Mouse (Mus musculus) forelimb bud, embryonic 11.5 days (tissue): ENCODE data around the gene Actr10.

Experiments used
- DNase-seq: peaks from one replicate; pipeline ENCODE4 v3.0.0-alpha.2; 2012; ENCODE audit warnings: low read depth, low spot score

Gene Actr10

DNA sequence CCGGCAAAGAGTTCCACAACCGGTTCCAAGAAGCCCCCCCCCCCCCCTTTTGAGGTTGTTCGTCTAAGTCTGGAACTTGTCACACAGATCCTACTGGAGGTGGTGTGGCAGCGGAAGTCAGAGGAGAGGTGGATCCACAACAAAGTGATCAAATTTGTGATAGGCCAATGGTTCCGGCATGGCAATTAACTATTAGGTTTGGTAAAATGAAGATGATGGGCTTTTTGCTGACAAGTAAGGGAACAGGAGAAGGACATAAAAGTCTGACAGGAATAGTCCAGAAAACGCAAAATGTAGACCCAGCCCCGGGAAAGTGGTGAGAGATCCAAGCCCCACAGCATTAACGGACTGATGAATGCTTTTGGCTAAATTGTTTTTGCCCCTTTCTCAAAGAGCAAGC, 29.9 kb downstream of the Actr10 start:
- no peak for DNase-seq

GRCm38 (mm10) chr12:70968141-70968790, 30.6 kb downstream of the Actr10 start:
- peak; percentile 51 for DNase-seq

DNA sequence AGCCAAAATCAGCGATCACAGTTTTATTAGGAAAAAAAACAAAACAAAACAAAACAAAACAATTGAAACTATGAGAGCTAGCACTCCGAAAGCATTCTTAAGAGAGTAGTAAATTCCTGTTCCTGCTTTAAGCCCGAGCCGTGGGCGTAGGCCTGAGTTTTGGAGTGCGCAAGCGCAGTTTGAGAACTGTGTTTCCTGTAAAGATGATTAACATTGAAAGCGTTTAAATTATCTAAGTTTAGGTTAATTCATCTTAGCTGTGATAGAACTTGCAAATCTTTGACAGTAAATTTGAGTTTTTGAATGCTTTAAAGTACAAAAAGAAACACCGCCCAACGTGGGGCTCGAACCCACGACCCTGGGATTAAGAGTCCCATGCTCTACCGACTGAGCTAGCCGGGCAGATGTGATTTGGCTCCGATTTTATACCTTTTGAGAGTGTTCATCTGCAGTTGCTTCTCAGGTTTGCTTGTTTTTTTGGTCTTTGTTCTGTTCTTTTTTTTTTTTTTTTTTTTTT, 31.2 kb downstream of the Actr10 start:
- DNase-seq, result peak; percentile 93

- peak; percentile 83 for DNase-seq
Measured at GRCm38 (mm10) chr12:70969485-70970184, 32.0 kb downstream of the Actr10 start.

GRCm38 (mm10) chr12:70973831-70974230, 36.2 kb downstream of the Actr10 start:
- DNase-seq, result no peak

DNA sequence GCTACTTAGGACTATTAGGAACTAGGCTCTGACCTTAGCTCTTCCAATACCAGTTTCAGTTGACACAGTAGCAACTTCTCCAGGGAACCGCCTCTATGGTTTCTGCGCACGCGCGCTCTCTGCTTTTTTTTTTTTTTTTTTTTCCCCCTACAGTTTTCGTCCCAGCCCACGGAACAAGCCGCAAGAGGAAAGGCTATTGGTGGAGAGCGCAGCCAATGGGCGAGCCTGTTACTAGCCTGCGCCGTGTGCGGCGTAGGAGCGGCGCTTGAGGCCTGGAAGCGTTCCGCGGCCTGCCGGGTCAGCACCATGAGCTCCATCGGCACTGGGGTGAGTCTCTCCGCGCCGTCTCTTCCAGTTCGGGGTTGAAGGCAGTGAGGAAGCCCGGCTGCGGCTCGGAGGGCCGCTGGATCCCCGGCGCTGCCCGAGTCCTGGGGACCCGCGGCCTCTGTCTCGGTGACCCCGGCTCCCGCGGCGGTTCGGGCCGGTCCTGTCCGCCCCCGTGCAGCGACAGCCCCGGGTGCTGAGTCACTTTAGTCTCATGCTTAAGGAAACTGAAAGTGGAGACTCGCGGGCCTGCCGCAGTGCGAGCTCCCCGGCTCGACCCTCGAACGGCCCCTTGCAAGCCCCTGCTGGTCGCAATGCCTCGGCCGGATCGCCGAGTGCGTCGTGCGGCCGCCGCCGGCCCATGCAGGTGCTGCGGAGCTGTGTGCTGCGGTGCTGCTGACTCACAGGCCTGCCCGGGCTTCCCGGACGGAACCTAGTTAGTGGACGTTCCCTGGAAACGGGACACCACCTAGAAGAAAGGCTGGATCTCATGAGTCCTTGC, 37.0 kb downstream of the Actr10 start, which contains the start of gene Psma3:
TSS of gene Psma3 (plus strand) at position 181 of the 826 bp plus-strand sequence.
- peak; percentile 95 for DNase-seq

DNA sequence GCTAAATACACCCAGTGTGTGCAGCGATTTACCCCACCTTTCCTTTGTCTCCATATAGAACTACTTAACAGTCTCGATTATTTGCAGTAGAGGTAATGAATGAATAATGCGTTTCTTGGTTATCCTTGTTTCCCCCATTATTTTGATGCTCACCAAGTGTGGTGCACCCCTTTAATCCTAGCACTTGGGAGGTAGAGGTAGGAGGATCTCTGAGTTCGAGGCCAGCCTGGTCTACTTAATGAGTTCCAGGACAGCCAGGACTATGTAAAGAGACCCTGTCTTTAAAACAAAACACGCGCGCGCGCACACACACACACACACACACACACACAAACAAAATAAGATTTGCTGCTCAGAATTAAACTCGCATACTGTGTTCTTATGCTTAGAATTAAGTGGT, 37.7 kb downstream of the Actr10 start:
- DNase-seq, result peak; percentile 12

- DNase-seq, result no peak
Measured at GRCm38 (mm10) chr12:70975891-70976290, 38.2 kb downstream of the Actr10 start.

DNA sequence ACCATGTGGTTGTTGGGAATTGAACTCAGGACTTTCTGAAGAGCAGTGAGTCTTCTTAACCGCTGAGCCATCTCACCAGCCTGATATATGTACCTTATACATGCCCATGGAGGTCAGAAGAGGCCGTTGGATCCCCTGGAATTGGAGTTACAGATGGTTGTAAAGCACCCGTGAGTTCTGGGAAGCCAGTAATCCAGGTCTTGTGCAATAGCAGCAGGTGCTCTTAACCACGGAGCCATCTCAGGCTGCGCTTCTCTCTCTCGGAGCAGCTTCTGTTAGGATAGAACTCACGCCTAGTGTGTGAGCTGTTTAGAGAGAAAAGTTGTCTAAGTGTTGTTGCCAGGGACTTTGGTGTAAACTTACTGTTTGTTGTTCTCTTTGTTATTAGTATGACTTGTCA, 40.7 kb downstream of the Actr10 start:
- no peak for DNase-seq

DNA sequence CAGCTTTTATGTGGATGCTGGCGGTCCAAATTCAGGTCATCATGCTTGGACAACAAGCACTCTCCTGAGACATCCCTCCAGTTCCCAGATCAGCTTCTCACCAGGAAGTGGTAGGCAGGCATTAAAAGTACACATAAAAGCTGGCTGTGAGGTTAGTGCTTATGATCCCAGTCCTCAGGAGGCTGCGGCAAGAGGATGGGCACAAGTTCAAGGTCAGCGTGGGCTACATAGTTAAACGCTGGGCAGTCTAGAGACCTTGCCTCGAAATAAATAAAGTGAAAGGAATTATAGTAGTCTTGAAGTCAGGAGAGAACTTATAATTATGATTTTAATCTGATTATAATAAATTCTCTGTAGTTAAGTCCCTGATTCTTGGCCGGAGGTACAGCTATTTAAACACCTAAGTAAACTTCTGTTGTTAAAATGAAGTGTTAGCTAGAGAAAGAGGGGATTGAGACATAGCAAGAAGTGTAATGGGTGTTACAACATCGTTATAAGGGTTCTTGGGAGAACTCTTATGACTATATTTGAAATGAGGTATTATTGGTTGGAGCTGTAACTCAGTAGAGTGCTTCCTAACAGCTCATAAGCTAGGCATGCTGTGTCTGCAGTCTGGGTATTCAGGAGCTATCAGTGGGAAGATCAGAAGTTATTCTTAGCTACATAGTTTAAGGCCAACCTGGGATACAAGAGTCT, 47.3 kb downstream of the Actr10 start:
- no peak for DNase-seq

- DNase-seq, result no peak
Measured at GRCm38 (mm10) chr12:70997225-70997624, 59.6 kb downstream of the Actr10 start.

DNA sequence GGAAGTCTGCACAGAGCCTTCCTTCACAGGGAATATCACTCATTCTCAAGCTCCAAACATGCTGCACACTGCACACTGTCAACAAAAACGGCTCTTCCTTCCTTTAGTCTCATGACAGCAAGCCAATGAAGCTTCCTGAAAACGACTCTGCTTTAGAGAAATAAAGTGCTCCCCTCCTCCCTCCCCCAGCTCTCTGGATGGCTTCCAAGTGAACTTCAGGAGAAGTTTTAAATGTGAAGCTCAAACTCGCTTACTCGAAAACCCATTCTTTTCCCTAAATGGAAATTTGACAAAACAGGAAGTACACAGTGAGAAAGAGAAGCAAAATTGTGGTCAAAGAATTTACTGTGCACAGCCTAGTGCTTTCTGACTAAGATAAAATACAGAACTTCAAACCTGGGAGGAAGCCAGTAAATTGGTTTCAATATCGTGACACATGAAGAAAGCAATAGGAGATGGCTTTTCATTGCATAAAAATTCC, 61.8 kb downstream of the Actr10 start:
- no peak for DNase-seq

GRCm38 (mm10) chr12:71000344-71000743, 62.7 kb downstream of the Actr10 start:
- no peak for DNase-seq

GRCm38 (mm10) chr12:71001456-71001855, 63.8 kb downstream of the Actr10 start:
- no peak for DNase-seq

- no peak for DNase-seq
Measured at GRCm38 (mm10) chr12:71003760-71004426, 66.2 kb downstream of the Actr10 start.

- DNase-seq, result no peak
Measured at GRCm38 (mm10) chr12:71006141-71006540, 68.5 kb downstream of the Actr10 start.

DNA sequence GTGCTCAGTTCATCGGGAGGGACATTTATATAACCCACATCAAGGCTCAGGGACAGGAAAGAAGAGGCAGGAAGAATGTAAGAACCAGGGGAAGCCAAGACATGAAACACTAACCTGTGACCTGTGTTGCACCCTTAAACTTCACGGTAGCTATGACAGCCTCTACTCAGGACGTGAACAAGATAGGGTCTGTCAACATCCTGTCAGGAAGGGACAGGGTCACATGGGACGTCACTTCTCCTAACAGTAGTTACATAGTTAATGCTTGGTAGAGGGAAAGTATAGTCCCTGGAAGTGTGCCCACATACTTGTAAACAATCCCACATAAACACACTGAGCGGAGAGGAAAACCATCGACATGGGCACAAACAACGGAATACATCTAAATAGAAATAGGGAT, 69.2 kb downstream of the Actr10 start:
- DNase-seq, result no peak

- DNase-seq, result no peak
Measured at GRCm38 (mm10) chr12:71009769-71010168, 72.1 kb downstream of the Actr10 start.
